ENCODE assay signal across 8 mouse cellular contexts in the genomic region with DNA sequence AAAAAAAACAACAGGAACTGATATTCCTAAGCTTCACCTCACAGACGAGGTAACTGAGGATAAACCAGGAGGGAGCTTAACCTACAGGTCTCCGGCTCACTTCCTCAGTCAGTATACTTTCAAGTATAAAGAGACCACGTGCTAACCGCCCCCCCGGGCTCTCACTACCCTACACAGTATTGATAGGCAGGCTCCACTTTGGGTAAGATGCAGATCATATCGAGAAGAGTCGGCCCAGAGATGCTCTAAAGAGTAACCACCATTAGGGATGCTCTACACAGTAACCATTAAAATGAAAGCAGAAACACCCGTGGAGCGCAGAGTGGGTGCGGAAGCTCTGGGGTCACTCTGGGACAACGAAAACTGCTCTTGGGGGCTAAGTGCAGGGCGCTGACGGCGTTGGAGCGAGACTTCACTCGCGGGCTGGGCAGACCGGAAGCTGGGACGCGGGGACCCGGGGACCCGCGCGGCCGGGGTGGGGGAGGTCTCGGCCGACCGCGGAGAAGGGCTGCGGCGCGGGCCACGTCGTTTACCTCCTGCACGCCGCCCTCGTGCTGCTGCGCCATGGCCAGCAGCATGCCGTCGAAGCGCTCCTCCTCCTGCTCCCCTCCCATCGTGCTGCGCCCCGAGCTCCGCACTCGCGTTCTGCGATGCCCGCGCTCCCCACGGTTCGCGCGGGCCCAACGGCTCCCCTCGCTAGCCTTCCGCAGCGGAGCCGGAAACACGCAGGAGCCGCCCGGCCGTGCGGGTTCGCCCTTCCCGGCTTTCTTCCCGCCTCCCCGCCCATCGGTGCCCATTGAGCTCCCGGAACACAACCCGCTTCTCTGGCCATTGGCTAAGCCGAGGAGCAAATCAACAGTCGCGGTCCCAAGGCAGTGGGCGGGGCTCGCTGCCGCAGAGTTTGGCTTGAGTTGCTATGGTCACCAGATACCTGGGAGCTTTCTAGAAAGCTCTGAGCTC. TPM values are rescaled to one million over a fixed set of nuclear protein-coding genes. Genes with fewer than 3 reads are reported as not detected.
A peak's percentile ranks its signal among the peaks of the same experiment; 100 is the strongest.
DNase-seq lines count a peak whose midpoint lies in the region; ATAC-seq and TF ChIP-seq lines count a peak whose summit lies in the region.

Gene Nudc (minus strand): TSS at position 725 of the 960 bp plus-strand sequence.

- H3K9me3 ChIP-seq in ES-Bruce4 (replicated peaks; ENCODE audit: control insufficient read depth, insufficient read depth, low read length, poor library complexity, severe bottlenecking): no peaks in the 10 kb centered on the region
- H3K9me3 ChIP-seq in forebrain, embryonic 13.5 days (replicated peaks): no peaks in the 10 kb centered on the region
- H3K9me3 ChIP-seq in liver, postnatal 0 days (ENCODE audit: low read length): no peaks in the 10 kb centered on the region
- H3K9me3 ChIP-seq in neural tube, embryonic 14.5 days (ENCODE audit: control insufficient read depth, low read length): no peaks in the 10 kb centered on the region

- no peak within 1 kb of the TSS for H3K27ac ChIP-seq in ES-Bruce4 (ENCODE audit: insufficient read depth, low read length)
- H3K27ac ChIP-seq in forebrain, embryonic 13.5 days: peak within 1 kb of the TSS; percentile 59
- H3K27ac ChIP-seq in liver, postnatal 0 days (ENCODE audit: low read depth): peak within 1 kb of the TSS; percentile 76
- H3K27ac ChIP-seq in neural tube, embryonic 14.5 days (ENCODE audit: low read depth, low read length): peak within 1 kb of the TSS; percentile 76

- no peaks in the 10 kb centered on the region for H3K27me3 ChIP-seq in ES-Bruce4 (ENCODE audit: control insufficient read depth, insufficient read depth, low read length, poor library complexity, severe bottlenecking)
- H3K27me3 ChIP-seq in forebrain, embryonic 13.5 days: no peaks in the 10 kb centered on the region
- no peaks in the 10 kb centered on the region for H3K27me3 ChIP-seq in liver, postnatal 0 days (ENCODE audit: insufficient read depth, low read length)
- H3K27me3 ChIP-seq in neural tube, embryonic 14.5 days (ENCODE audit: control insufficient read depth, insufficient read depth, low read length): no peaks in the 10 kb centered on the region

- H3K4me3 ChIP-seq in ES-Bruce4 (ENCODE audit: low read depth, low read length): peak within 1 kb of the TSS; percentile 98
- peak within 1 kb of the TSS; percentile 82 for H3K4me3 ChIP-seq in forebrain, embryonic 13.5 days
- H3K4me3 ChIP-seq in liver, postnatal 0 days (ENCODE audit: low read depth, low read length): peak within 1 kb of the TSS; percentile 79
- H3K4me3 ChIP-seq in neural tube, embryonic 14.5 days (ENCODE audit: low read depth, low read length): peak within 1 kb of the TSS; percentile 94

- H3K36me3 ChIP-seq in ES-Bruce4 (ENCODE audit: control insufficient read depth, insufficient read depth, low read length, poor library complexity, severe bottlenecking): peaks cover 30% of the 10 kb centered on the region
- H3K36me3 ChIP-seq in forebrain, embryonic 13.5 days (ENCODE audit: poor library complexity, severe bottlenecking): peaks cover 32% of the 10 kb centered on the region
- peaks cover 4% of the 10 kb centered on the region; the same call in 1 of the 2 replicates for H3K36me3 ChIP-seq in liver, postnatal 0 days (replicated peaks; ENCODE audit: insufficient read depth, low read length)
- peaks cover 6% of the 10 kb centered on the region; the same call in 1 of the 2 replicates for H3K36me3 ChIP-seq in neural tube, embryonic 14.5 days (ENCODE audit: control insufficient read depth, insufficient read depth, low read length)

- intact Hi-C loops in heart, postnatal 10 days (cut with DNase I): no loop called here

- peak; percentile 97 for DNase-seq in heart, postnatal 10 days
- DNase-seq in large intestine, adult 2 months (ENCODE audit: low read depth, low spot score): peak; percentile 92
- peak; percentile 96 for DNase-seq in liver, postnatal 0 days
- peak; percentile 95 for DNase-seq in testis, postnatal 10 days (ENCODE audit: low spot score)

- peak within 1 kb of the TSS; percentile 83 for H3K9ac ChIP-seq in ES-Bruce4 (ENCODE audit: low read depth, poor library complexity, severe bottlenecking)
- peak within 1 kb of the TSS; percentile 89 for H3K9ac ChIP-seq in forebrain, embryonic 13.5 days
- peak within 1 kb of the TSS; percentile 80 for H3K9ac ChIP-seq in liver, postnatal 0 days (replicated peaks)
- H3K9ac ChIP-seq in neural tube, embryonic 14.5 days (replicated peaks; ENCODE audit: low read depth, low read length): peak within 1 kb of the TSS; percentile 77

- H3K4me1 ChIP-seq in ES-Bruce4 (ENCODE audit: control insufficient read depth, insufficient read depth, low read length): peaks cover 4% of the 10 kb centered on the region
- H3K4me1 ChIP-seq in forebrain, embryonic 13.5 days: peaks cover 18% of the 10 kb centered on the region
- H3K4me1 ChIP-seq in liver, postnatal 0 days (ENCODE audit: insufficient read depth): peaks cover 14% of the 10 kb centered on the region
- H3K4me1 ChIP-seq in neural tube, embryonic 14.5 days (ENCODE audit: control insufficient read depth, insufficient read depth, low read length): peaks cover 12% of the 10 kb centered on the region

- H3K4me2 ChIP-seq in forebrain, embryonic 13.5 days: peak within 1 kb of the TSS; percentile 81
- H3K4me2 ChIP-seq in liver, postnatal 0 days (ENCODE audit: low read depth, low read length): peak within 1 kb of the TSS; percentile 90
- peak within 1 kb of the TSS; percentile 78 for H3K4me2 ChIP-seq in neural tube, embryonic 14.5 days (ENCODE audit: low read depth, low read length)

- TF ChIP-seq EP300 in ES-Bruce4 (IDR thresholded peaks at IDR 0.05; ENCODE audit: insufficient read depth, low read depth, low read length): no peak
- TF ChIP-seq EP300 in liver, postnatal 0 days (IDR thresholded peaks at IDR 0.05; ENCODE audit: low read depth): no peak

- WGBS in forebrain, embryonic 13.5 days: under 1% methylated on average over 65 of the region's 77 CpGs
- under 1% methylated on average over 77 of the region's 77 CpGs for WGBS in large intestine, adult 2 months
- WGBS in liver, postnatal 0 days (ENCODE audit: insufficient replicate concordance): 3% methylated on average over 63 of the region's 77 CpGs
- whole genome bisulfite sequencing in neural tube, embryonic 14.5 days: under 1% methylated on average over 75 of the region's 77 CpGs

- TF ChIP-seq CTCF in ES-Bruce4 (IDR thresholded peaks at IDR 0.05; ENCODE audit: low read depth, low read length): no peak
- no peak for TF ChIP-seq CTCF in liver, postnatal 0 days (IDR thresholded peaks at IDR 0.05; ENCODE audit: low read depth)

- no peak for TF ChIP-seq POLR2A in ES-Bruce4 (IDR thresholded peaks at IDR 0.05; ENCODE audit: insufficient read depth, low read length)

- ATAC-seq in cerebellum, adult (ENCODE audit: insufficient number of reproducible peaks, low FRiP score, low TSS enrichment): peak; percentile 99
- peak; percentile 99 for ATAC-seq in forebrain, embryonic 13.5 days
- ATAC-seq in liver, postnatal 0 days: peak; percentile 99
- peak; percentile 99 for ATAC-seq in neural tube, embryonic 14.5 days (ENCODE audit: low read depth)

RNA-seq across cellular contexts. Expression of gene Nudc, which starts in this region (rescaled TPM):
- 274 and 303 TPM in 2 replicates for polyA plus RNA-seq in ES-Bruce4 (2011; ENCODE audit: insufficient read depth, insufficient read length, low read depth, missing spikeins)
- 311 and 312 TPM in 2 replicates for polyA plus RNA-seq in forebrain, embryonic 13.5 days (2015; fragmentation: Nextera tagmentation; extraction: Ambion mirVana)
- total RNA-seq in heart, postnatal 10 days (2021): 10 to 100 TPM; 71.0 to 74.5 TPM
- polyA plus RNA-seq in large intestine, adult 2 months (2012; rRNA removed): 34.0 and 34.5 TPM in 2 replicates
- 118 and 129 TPM in 2 replicates for polyA plus RNA-seq in liver, postnatal 0 days (2015; fragmentation: Nextera tagmentation; extraction: Ambion mirVana)
- polyA plus RNA-seq in neural tube, embryonic 14.5 days (2014; fragmentation: Nextera tagmentation; extraction: Ambion mirVana): 180 and 192 TPM in 2 replicates
